Mouse (Mus musculus): Measurements from ENCODE around the gene Rhcg.

- TF ChIP-seq GATA1 (IDR thresholded peaks at IDR 0.05; ENCODE audit: low read length) (no peak), TAL1 (IDR thresholded peaks at IDR 0.05; ENCODE audit: low read length) (no peak)
Observed at GRCm38 (mm10) chr7:79557728-79558221, 59.7 kb downstream of the Rhcg start.

Measured in erythroblast, embryonic 14.5 days (primary cell).